Mouse (Mus musculus): ENCODE data around the gene Olfr1140. TPM values are rescaled to one million over a fixed set of nuclear protein-coding genes. Genes with fewer than 3 reads are reported as not detected.

Gene Olfr1140
- polyA plus RNA-seq (2016; fragmentation: Nextera tagmentation; extraction: Ambion mirVana), result not detected in 2 replicates

DNA sequence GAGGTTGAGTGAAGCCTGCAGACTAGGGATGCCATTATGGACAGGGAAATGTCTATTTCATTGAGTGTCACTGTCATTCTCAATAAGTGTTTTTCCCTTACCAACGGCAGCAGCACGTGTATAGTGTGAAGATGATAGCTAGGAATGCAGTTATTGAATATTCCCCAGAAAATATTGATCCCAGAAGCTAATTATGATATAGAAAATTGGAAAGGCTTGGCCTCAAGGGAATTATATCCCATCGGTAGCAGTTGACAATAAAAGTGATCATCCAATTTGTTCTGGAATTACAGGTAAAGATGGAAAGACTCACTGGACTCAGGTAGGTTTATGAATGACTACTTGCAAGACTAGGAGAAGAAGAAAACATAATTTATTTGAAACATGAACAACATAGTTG, at the start of gene Olfr1140:
Gene Olfr1140 (plus strand): TSS at position 301 of the 400 bp plus-strand sequence.
- Histone ChIP-seq H3K4me3 (no peak within 1 kb of the TSS), H3K4me1 (replicated peaks) (no peaks in the 10 kb centered on the region), H3K9me3 (no peaks in the 10 kb centered on the region), H3K27me3 (ENCODE audit: insufficient read depth, poor library complexity, severe bottlenecking) (no peaks in the 10 kb centered on the region), H3K36me3 (no peaks in the 10 kb centered on the region), H3K27ac (no peak within 1 kb of the TSS)
- 75% methylated on average over 3 of the region's 3 CpGs for WGBS
- no peak for DNase-seq (ENCODE audit: low spot score)

DNA sequence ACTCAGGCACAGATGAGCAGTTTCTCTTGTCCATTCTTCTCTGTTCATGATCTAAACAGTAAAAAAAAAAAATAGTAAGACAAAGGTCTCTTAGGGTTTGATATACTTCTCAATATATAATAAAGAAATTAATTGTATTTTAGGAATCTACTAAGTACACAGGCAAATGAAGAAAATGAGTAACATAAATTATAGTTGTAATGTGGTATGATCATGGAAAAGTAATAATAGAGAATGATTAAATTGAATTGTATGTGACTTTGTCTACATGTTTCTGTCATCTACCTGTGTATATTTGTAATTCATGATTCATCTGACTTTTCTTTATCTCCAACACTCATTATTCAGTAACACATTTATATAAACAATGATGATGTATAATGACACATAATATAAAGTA, 49.7 kb upstream of the Olfr1140 start, which contains the start of gene Olfr1136:
Gene Olfr1136 (minus strand): TSS at position 101 of the 400 bp plus-strand sequence.
- H3K4me1 ChIP-seq (replicated peaks), result no peaks in the 10 kb centered on the region
- H3K36me3 ChIP-seq, result no peaks in the 10 kb centered on the region
- no peak for DNase-seq (ENCODE audit: low spot score)
- H3K27ac ChIP-seq, result no peak within 1 kb of the TSS
- H3K4me3 ChIP-seq, result no peak within 1 kb of the TSS
- H3K27me3 ChIP-seq (ENCODE audit: insufficient read depth, poor library complexity, severe bottlenecking), result no peaks in the 10 kb centered on the region
- H3K9me3 ChIP-seq, result no peaks in the 10 kb centered on the region

DNA sequence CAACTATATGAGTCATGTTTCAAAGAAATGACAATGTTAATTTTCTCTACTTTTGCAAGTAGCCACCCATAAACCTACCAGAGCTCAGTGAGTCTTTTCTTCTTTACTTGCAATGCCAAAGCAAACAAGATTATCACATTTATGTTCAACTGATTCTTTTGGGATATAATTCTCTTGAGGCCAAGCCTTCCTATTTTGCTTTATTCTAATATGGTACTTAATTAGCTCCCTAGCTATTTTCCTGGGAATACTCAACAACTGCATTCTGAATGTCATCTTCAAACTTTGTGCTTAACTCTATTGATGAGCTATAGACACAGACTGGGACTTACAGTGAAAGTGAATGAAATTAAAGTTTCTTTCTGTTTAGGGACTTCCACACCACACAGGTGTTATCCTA, 30.5 kb upstream of the Olfr1140 start, which contains the start of gene Olfr1137:
Gene Olfr1137 (minus strand): TSS at position 101 of the 400 bp plus-strand sequence.
- Histone ChIP-seq H3K36me3 (no peaks in the 10 kb centered on the region), H3K27ac (no peak within 1 kb of the TSS), H3K4me1 (replicated peaks) (no peaks in the 10 kb centered on the region), H3K9me3 (no peaks in the 10 kb centered on the region), H3K27me3 (ENCODE audit: insufficient read depth, poor library complexity, severe bottlenecking) (no peaks in the 10 kb centered on the region), H3K4me3 (no peak within 1 kb of the TSS)
- no peak for DNase-seq (ENCODE audit: low spot score)

DNA sequence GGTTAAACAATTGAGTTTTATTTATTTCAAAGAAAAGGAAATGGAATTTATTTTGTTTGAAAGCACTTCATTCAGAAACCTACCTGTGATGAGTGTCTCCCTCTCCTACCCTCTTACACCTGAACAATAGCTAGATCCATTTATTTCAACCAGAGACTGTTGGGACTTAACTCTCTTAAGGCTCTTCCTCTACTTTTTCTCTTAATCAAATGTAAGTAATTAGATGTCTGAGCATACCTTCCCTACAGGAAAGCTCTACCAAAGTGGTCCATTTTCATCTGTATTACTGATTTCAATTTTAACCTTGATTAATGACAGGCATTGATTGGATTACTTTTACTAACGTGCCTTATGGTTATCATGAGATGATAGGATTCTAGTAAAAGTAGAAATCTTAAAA, 3.7 kb upstream of the Olfr1140 start, which contains the start of gene Olfr1138:
Gene Olfr1138 (minus strand): TSS at position 101 of the 400 bp plus-strand sequence.
- DNase-seq (ENCODE audit: low spot score), result no peak

DNA sequence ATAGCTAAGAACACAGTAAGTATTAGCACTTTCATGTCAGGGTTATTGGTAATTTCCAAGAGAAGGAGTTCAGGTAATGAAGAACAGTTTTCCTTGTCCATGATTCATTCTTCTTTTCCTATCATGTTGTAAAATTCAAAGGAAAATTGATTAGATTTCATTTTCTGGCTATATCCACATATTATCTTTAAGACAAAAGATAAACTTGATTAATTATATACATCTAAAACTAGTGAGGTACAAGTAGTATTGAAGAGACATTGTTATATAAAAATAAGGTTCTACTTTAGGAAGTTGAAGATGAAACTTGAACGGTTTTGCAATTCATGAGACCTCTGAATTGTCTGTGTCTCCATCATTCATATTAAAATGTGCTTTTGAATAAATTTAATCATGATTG, 10.3 kb downstream of the Olfr1140 start, which contains the start of gene Olfr1141:
Gene Olfr1141 (minus strand): TSS at position 101 of the 400 bp plus-strand sequence.
- no peak within 1 kb of the TSS for H3K4me3 ChIP-seq
- H3K27me3 ChIP-seq (ENCODE audit: insufficient read depth, poor library complexity, severe bottlenecking), result no peaks in the 10 kb centered on the region
- 90% methylated on average over 1 of the region's 1 CpGs for WGBS
- H3K27ac ChIP-seq, result no peak within 1 kb of the TSS
- H3K4me1 ChIP-seq (replicated peaks), result no peaks in the 10 kb centered on the region
- no peaks in the 10 kb centered on the region for H3K36me3 ChIP-seq
- H3K9me3 ChIP-seq, result no peaks in the 10 kb centered on the region
- no peak for DNase-seq (ENCODE audit: low spot score)

More for the DNA sequence above, 3.7 kb upstream of the Olfr1140 start, which contains the start of gene Olfr1138:
- WGBS, result 83% methylated on average over 1 of the region's 1 CpGs
- Histone ChIP-seq H3K4me1 (replicated peaks) (no peaks in the 10 kb centered on the region), H3K9me3 (no peaks in the 10 kb centered on the region), H3K36me3 (no peaks in the 10 kb centered on the region), H3K27me3 (ENCODE audit: insufficient read depth, poor library complexity, severe bottlenecking) (no peaks in the 10 kb centered on the region), H3K4me3 (no peak within 1 kb of the TSS), H3K27ac (no peak within 1 kb of the TSS)

DNA sequence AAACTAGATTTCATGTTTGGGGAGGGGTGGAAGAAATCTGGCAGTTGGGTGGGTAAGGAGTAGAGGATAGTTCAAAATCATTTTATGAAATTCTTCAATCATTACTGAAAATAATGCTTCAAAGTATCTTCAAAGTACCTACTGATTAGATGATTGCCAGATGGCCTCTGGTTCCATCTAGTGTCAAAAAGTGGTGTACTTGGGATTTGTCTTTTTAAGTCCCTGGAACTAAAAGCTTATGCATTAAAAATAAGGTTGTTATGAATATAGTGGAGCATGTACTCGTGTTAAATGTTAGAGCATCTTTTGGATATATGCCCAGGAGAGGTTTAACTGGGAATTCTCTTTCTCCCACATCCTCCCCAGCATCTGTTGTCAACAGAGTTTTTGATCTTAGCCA, 32.6 kb downstream of the Olfr1140 start:
- Histone ChIP-seq H3K9me3 (no peaks in the 10 kb centered on the region), H3K36me3 (no peaks in the 10 kb centered on the region), H3K4me1 (replicated peaks) (no peaks in the 10 kb centered on the region), H3K4me3 (no peak overlapping the region), H3K27me3 (ENCODE audit: insufficient read depth, poor library complexity, severe bottlenecking) (no peaks in the 10 kb centered on the region), H3K27ac (no peak overlapping the region)
- WGBS, result 59% methylated on average over 1 of the region's 1 CpGs
- no peak for DNase-seq (ENCODE audit: low spot score)

DNA sequence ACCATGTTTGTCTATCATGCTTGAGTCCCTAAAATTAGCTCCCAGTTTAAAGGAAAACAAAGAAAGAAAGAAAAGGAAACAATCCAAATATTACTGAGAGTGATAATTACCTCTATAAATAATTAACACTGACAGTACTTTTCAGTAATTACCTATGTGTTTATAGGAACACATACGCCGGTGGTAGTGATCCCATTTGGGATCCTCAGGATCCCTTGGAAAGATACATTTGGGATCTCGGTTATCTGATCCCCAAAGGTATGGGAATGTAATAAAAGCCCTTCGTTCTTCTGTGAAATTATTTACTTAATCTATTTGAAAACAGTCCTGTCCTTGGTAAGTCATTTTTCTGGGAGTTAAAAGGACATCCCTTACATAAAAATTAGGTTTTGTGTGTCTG, 35.6 kb downstream of the Olfr1140 start, which contains the start of gene Olfr152:
Gene Olfr152 (plus strand): TSS at position 301 of the 400 bp plus-strand sequence.
- Histone ChIP-seq H3K27me3 (ENCODE audit: insufficient read depth, poor library complexity, severe bottlenecking) (no peaks in the 10 kb centered on the region), H3K4me3 (no peak within 1 kb of the TSS), H3K4me1 (replicated peaks) (no peaks in the 10 kb centered on the region), H3K9me3 (no peaks in the 10 kb centered on the region), H3K27ac (no peak within 1 kb of the TSS), H3K36me3 (no peaks in the 10 kb centered on the region)
- WGBS, result 85% methylated on average over 4 of the region's 4 CpGs
- DNase-seq (ENCODE audit: low spot score), result no peak

Other genes starting within 250 kb of the Olfr1140 start
- not detected in 2 replicates for gene Pramel7, start 246.7 kb upstream of the Olfr1140 start, polyA plus RNA-seq (2016; fragmentation: Nextera tagmentation; extraction: Ambion mirVana)
- not detected in 2 replicates for gene Pramel6, start 237.2 kb upstream of the Olfr1140 start, polyA plus RNA-seq (2016; fragmentation: Nextera tagmentation; extraction: Ambion mirVana)
- not detected in 2 replicates for gene Olfr153, start 212.0 kb upstream of the Olfr1140 start, polyA plus RNA-seq (2016; fragmentation: Nextera tagmentation; extraction: Ambion mirVana)
- not detected in 2 replicates for gene Olfr1128, start 198.2 kb upstream of the Olfr1140 start, polyA plus RNA-seq (2016; fragmentation: Nextera tagmentation; extraction: Ambion mirVana)
- gene Olfr1129, start 169.8 kb upstream of the Olfr1140 start, polyA plus RNA-seq (2016; fragmentation: Nextera tagmentation; extraction: Ambion mirVana), result not detected in 2 replicates
- gene Olfr1130, start 137.5 kb upstream of the Olfr1140 start, polyA plus RNA-seq (2016; fragmentation: Nextera tagmentation; extraction: Ambion mirVana), result not detected in 2 replicates
- not detected in 2 replicates for gene Olfr1131, start 116.6 kb upstream of the Olfr1140 start, polyA plus RNA-seq (2016; fragmentation: Nextera tagmentation; extraction: Ambion mirVana)
- gene Olfr1132, start 106.2 kb upstream of the Olfr1140 start, polyA plus RNA-seq (2016; fragmentation: Nextera tagmentation; extraction: Ambion mirVana), result not detected in 2 replicates
- not detected in 2 replicates for gene Olfr1133, start 96.4 kb upstream of the Olfr1140 start, polyA plus RNA-seq (2016; fragmentation: Nextera tagmentation; extraction: Ambion mirVana)
- not detected in 2 replicates for gene Olfr1134, start 85.3 kb upstream of the Olfr1140 start, polyA plus RNA-seq (2016; fragmentation: Nextera tagmentation; extraction: Ambion mirVana)
- not detected in 2 replicates for gene Olfr1135, start 70.1 kb upstream of the Olfr1140 start, polyA plus RNA-seq (2016; fragmentation: Nextera tagmentation; extraction: Ambion mirVana)
- not detected in 2 replicates for gene Olfr1136, start 49.8 kb upstream of the Olfr1140 start, polyA plus RNA-seq (2016; fragmentation: Nextera tagmentation; extraction: Ambion mirVana)
- gene Olfr1137, start 30.6 kb upstream of the Olfr1140 start, polyA plus RNA-seq (2016; fragmentation: Nextera tagmentation; extraction: Ambion mirVana), result not detected in 2 replicates
- not detected in 2 replicates for gene Olfr1138, start 3.8 kb upstream of the Olfr1140 start, polyA plus RNA-seq (2016; fragmentation: Nextera tagmentation; extraction: Ambion mirVana)
- gene Olfr1141, start 10.2 kb downstream of the Olfr1140 start, polyA plus RNA-seq (2016; fragmentation: Nextera tagmentation; extraction: Ambion mirVana), result not detected in 2 replicates
- not detected in 2 replicates for gene Olfr152, start 35.7 kb downstream of the Olfr1140 start, polyA plus RNA-seq (2016; fragmentation: Nextera tagmentation; extraction: Ambion mirVana)
- not detected in 2 replicates for gene Olfr1143, start 56.8 kb downstream of the Olfr1140 start, polyA plus RNA-seq (2016; fragmentation: Nextera tagmentation; extraction: Ambion mirVana)
- gene Olfr1145, start 66.1 kb downstream of the Olfr1140 start, polyA plus RNA-seq (2016; fragmentation: Nextera tagmentation; extraction: Ambion mirVana), result not detected in 2 replicates
- not detected in 2 replicates for gene Olfr1148, start 86.8 kb downstream of the Olfr1140 start, polyA plus RNA-seq (2016; fragmentation: Nextera tagmentation; extraction: Ambion mirVana)
- not detected in 2 replicates for gene Olfr1150-ps1, start 100.2 kb downstream of the Olfr1140 start, polyA plus RNA-seq (2016; fragmentation: Nextera tagmentation; extraction: Ambion mirVana)
- not detected in 2 replicates for gene Olfr1151, start 112.1 kb downstream of the Olfr1140 start, polyA plus RNA-seq (2016; fragmentation: Nextera tagmentation; extraction: Ambion mirVana)
- not detected in 2 replicates for gene Olfr1152, start 122.7 kb downstream of the Olfr1140 start, polyA plus RNA-seq (2016; fragmentation: Nextera tagmentation; extraction: Ambion mirVana)
- gene Olfr1153, start 151.2 kb downstream of the Olfr1140 start, polyA plus RNA-seq (2016; fragmentation: Nextera tagmentation; extraction: Ambion mirVana), result not detected in 2 replicates
- not detected in 2 replicates for gene Olfr1154, start 161.4 kb downstream of the Olfr1140 start, polyA plus RNA-seq (2016; fragmentation: Nextera tagmentation; extraction: Ambion mirVana)
- not detected in 2 replicates for gene Olfr1155, start 201.4 kb downstream of the Olfr1140 start, polyA plus RNA-seq (2016; fragmentation: Nextera tagmentation; extraction: Ambion mirVana)
- not detected in 2 replicates for gene Olfr1156, start 209.3 kb downstream of the Olfr1140 start, polyA plus RNA-seq (2016; fragmentation: Nextera tagmentation; extraction: Ambion mirVana)
- not detected in 2 replicates for gene Olfr1157, start 224.5 kb downstream of the Olfr1140 start, polyA plus RNA-seq (2016; fragmentation: Nextera tagmentation; extraction: Ambion mirVana)
- not detected in 2 replicates for gene Olfr74, start 230.9 kb downstream of the Olfr1140 start, polyA plus RNA-seq (2016; fragmentation: Nextera tagmentation; extraction: Ambion mirVana)
- not detected in 2 replicates for gene Olfr1158, start 246.4 kb downstream of the Olfr1140 start, polyA plus RNA-seq (2016; fragmentation: Nextera tagmentation; extraction: Ambion mirVana)

All from hindbrain, embryonic 10.5 days (tissue).